Mouse (Mus musculus) stomach, embryonic 14.5 days (tissue): ENCODE results near the gene Fam129c. TPM values are rescaled to one million over a fixed set of nuclear protein-coding genes. Genes with fewer than 3 reads are reported as not detected.

Experiments
- ATAC-seq: fragments of 200-750 bp; cut with Nextera tagmentation; 2 replicates; pipeline ENCODE4 v1.8.0; 2017; ENCODE audit warnings: low read depth, moderate TSS enrichment; ENCODE audit not compliant: insufficient number of reproducible peaks, insufficient read depth, low FRiP score
- H3K27ac ChIP-seq: fragments of 300-500 bp; sonication (generic); 2 replicates; pipeline ENCODE4 v1.5.1; 2014; ENCODE audit warnings: mild to moderate bottlenecking, low read length, moderate library complexity, mixed read lengths
- H3K27me3 ChIP-seq: fragments of 300-500 bp; sonication (generic); 2 replicates; pipeline ENCODE4 v1.6.1; 2014; ENCODE audit warnings: low read length, control low read depth, mixed read lengths; ENCODE audit not compliant: control insufficient read depth, insufficient read depth
- H3K36me3 ChIP-seq: fragments of 300-500 bp; sonication (generic); 2 replicates; pipeline ENCODE4 v1.6.1; 2014; ENCODE audit warnings: mild to moderate bottlenecking, control low read depth, low read length, moderate library complexity, mixed read lengths; ENCODE audit not compliant: control insufficient read depth, insufficient read depth
- H3K4me1 ChIP-seq: fragments of 300-500 bp; sonication (generic); 2 replicates; pipeline ENCODE4 v1.6.1; 2014; ENCODE audit warnings: low read length, control low read depth, mixed read lengths; ENCODE audit not compliant: control insufficient read depth, insufficient read depth
- H3K4me2 ChIP-seq: fragments of 300-500 bp; sonication (generic); replicated peaks from 2 replicates; pipeline ENCODE4 v1.6.1; 2014; ENCODE audit warnings: low read depth, low read length, control low read depth
- H3K4me3 ChIP-seq: fragments of 300-500 bp; sonication (generic); 2 replicates; pipeline ENCODE4 v1.5.1; 2014; ENCODE audit warnings: low read depth, low read length, control low read depth
- H3K9ac ChIP-seq: fragments of 300-500 bp; sonication (generic); replicated peaks from 2 replicates; pipeline ENCODE4 v1.6.1; 2014; ENCODE audit warnings: low read depth, mild to moderate bottlenecking, control low read depth, low read length, moderate library complexity, mixed read lengths
- H3K9me3 ChIP-seq: fragments of 300-500 bp; sonication (generic); 2 replicates; pipeline ENCODE4 v1.6.1; 2016; ENCODE audit warnings: low read depth, low read length, control low read depth; ENCODE audit not compliant: control insufficient read depth
- WGBS: fragments of 180-500 bp; shearing (Covaris S2); extraction: QIAGEN DNeasy Blood & Tissue Kit; methylation state at CpG from one replicate; pipeline ENCODE4 v1.1.7; 2014; 5-methylcytosine and 5-hydroxymethylcytosine counted together
- polyA plus RNA-seq: library from polyadenylated mRNA; unstranded; fragments of >200 nt; fragmentation: Nextera tagmentation; extraction: Ambion mirVana; gene quantifications from 2 replicates; pipeline ENCODE4 v1.2.1, GENCODE M21; 2014

Fam129c gene
- polyA plus RNA-seq, 1 experiment from 2014 or later: 4.5 TPM

DNA sequence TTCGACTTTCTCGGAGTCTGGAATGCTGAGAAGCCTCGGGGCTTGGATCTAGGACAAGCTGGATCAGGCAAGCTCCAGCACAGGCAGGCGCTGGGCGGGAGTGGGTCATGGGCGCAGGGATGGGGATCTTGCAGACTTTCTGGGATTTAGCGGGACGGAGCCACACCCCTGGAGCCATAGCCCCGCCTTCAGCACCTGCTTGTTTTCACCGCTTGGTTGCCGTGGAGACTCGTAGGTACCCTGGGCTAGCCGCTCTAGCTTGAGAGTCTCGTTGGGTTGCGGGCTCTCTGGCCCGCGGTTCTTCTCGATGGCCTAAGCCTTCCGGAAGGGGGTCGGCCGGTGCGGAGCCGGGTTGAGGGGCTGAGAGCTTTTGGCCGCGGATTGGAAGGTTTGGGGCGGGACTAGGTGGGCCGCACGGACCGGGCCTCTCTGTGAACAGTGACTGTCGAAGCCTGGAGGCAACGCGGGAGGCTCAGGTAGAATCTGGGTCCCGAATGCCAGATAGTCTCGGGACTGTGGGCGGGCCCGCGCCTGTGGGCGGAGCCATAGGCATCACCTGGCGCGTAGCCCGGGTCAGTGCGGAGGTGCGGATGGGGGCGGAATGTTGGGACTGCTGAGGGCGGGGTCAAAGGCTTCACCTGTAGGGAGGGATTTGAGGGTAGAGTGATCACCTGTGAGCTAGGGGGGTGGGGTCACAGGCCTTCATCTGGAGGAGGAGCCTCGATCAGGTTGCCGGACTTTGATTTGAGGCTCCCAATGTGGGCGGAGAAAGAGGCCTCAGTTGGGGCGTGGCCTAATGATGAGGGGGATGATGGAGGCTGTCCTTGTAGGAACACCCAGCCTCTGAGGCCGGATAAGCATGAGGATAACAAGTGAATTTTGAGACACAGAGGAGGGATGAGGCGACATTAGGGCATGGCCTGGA, 27.8 kb upstream of the Fam129c start:
- H3K27ac ChIP-seq: peak overlapping the region; percentile 46; the same call in 1 of the 2 replicates
- peak overlapping the region; percentile 36; the same call in 1 of the 2 replicates for H3K9ac ChIP-seq
- peak overlapping the region; percentile 80 for H3K4me2 ChIP-seq
- no peaks in the 10 kb centered on the region for H3K36me3 ChIP-seq
- peak; percentile 80 for ATAC-seq
- under 1% methylated on average over 51 of the region's 51 CpGs for WGBS
- H3K4me1 ChIP-seq: peaks cover 14% of the 10 kb centered on the region
- H3K4me3 ChIP-seq: peak overlapping the region; percentile 41
- H3K9me3 ChIP-seq: no peaks in the 10 kb centered on the region
- no peaks in the 10 kb centered on the region for H3K27me3 ChIP-seq

DNA sequence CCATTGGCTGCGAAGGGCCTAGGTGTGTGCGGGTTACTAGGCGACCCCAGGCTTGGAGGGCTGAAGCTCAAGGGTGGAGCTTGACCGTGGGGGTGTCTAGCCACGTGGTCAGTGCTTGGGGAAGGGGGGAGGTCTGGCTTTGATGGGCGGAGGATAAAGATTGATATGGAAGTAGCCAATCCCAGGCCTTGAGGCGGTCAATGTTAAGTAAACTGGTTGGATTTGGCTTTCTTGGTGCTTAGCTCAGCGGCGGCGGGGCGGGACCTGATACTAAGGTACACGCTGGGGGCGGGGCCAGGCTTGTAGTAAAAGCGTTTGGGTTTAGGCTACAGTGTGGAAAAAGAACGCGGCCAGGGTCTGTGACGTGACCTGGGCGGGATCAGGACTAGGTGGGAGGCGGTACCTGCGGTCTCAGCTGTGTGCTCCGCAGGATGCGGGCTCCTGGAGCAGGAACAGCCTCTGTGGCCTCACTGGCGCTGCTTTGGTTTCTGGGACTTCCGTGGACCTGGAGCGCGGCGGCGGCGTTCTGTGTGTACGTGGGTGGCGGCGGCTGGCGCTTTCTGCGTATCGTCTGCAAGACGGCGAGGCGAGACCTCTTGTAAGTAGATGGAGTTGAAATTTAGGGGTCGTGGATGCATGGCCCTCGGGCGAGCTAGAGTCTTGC, 27.0 kb upstream of the Fam129c start:
- Histone ChIP-seq H3K27me3 (no peaks in the 10 kb centered on the region), H3K4me1 (peaks cover 14% of the 10 kb centered on the region), H3K9me3 (no peaks in the 10 kb centered on the region), H3K9ac (peak overlapping the region; percentile 45), H3K36me3 (no peaks in the 10 kb centered on the region), H3K4me2 (peak overlapping the region; percentile 80), H3K27ac (peak overlapping the region; percentile 35; the same call in 1 of the 2 replicates), H3K4me3 (peak overlapping the region; percentile 41)
- ATAC-seq: peak; percentile 92
- 1% methylated on average over 41 of the region's 41 CpGs for WGBS

- H3K27ac ChIP-seq: no peak overlapping the region
- no peak overlapping the region; the same call in 1 of the 2 replicates for H3K4me2 ChIP-seq
- no peaks in the 10 kb centered on the region for H3K27me3 ChIP-seq
- H3K4me1 ChIP-seq: peaks cover 14% of the 10 kb centered on the region
- no peak overlapping the region for H3K9ac ChIP-seq
- no peak for ATAC-seq
- no peaks in the 10 kb centered on the region for H3K36me3 ChIP-seq
- WGBS: 91% methylated on average over 2 of the region's 2 CpGs
- H3K9me3 ChIP-seq: no peaks in the 10 kb centered on the region
- no peak overlapping the region for H3K4me3 ChIP-seq
Observed at GRCm38 (mm10) chr8:71572077-71572476, 25.4 kb upstream of the Fam129c start.

GRCm38 (mm10) chr8:71572847-71573633, 24.4 kb upstream of the Fam129c start:
- H3K36me3 ChIP-seq: no peaks in the 10 kb centered on the region
- H3K4me3 ChIP-seq: no peak overlapping the region
- 66% methylated on average over 9 of the region's 9 CpGs for WGBS
- H3K4me2 ChIP-seq: no peak overlapping the region
- no peak overlapping the region for H3K9ac ChIP-seq
- H3K4me1 ChIP-seq: peaks cover 14% of the 10 kb centered on the region
- ATAC-seq: no peak
- H3K27me3 ChIP-seq: no peaks in the 10 kb centered on the region
- no peaks in the 10 kb centered on the region for H3K9me3 ChIP-seq
- peak overlapping the region; percentile 13; the same call in 1 of the 2 replicates for H3K27ac ChIP-seq

DNA sequence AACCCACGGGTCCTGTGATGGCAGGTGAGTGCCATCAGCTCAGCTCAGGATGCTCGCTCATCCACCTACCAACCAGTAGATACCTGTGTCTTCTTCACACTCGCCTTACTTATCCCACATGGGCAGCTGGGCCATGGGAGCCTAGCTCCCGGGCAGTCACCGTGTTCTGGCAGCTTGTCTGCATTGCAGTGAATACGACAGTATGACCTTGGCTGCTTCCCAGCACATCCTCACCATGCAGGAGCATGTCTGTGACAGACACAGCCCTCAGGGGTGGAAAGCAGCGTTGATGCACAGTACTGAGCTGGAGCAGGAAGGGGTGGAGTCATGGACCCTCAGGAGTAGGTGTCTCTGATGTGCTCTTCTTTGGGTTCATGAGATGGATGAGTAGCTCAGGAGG, 23.0 kb upstream of the Fam129c start:
- no peak overlapping the region for H3K27ac ChIP-seq
- no peaks in the 10 kb centered on the region for H3K27me3 ChIP-seq
- no peak overlapping the region for H3K4me3 ChIP-seq
- no peak for ATAC-seq
- H3K9ac ChIP-seq: no peak overlapping the region
- H3K36me3 ChIP-seq: no peaks in the 10 kb centered on the region
- WGBS: 78% methylated on average over 7 of the region's 7 CpGs
- peaks cover 6% of the 10 kb centered on the region for H3K4me1 ChIP-seq
- no peak overlapping the region for H3K4me2 ChIP-seq
- H3K9me3 ChIP-seq: no peaks in the 10 kb centered on the region

DNA sequence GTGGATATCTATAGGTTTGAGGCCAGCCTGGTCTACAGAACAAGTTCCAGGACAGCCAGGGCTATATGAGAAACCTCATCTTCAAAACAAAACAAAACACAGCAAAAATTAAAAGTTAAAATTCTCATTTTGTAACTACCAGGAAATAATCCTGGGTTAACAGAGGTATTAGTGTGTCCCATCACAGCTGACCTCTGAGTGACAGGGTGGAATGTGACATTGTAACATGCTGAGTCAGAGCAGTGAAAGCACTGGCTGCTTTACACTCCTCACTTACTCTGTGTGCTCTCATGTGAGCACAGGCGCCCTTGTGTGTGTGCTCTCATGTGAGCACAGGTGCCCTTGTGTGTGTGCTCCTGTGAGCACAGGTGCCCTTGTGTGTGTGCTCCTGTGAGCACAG, 22.4 kb upstream of the Fam129c start:
- 52% methylated on average over 1 of the region's 1 CpGs for WGBS
- H3K36me3 ChIP-seq: no peaks in the 10 kb centered on the region
- no peak overlapping the region for H3K9ac ChIP-seq
- no peak for ATAC-seq
- H3K4me2 ChIP-seq: no peak overlapping the region
- no peaks in the 10 kb centered on the region for H3K9me3 ChIP-seq
- H3K27ac ChIP-seq: no peak overlapping the region
- H3K27me3 ChIP-seq: no peaks in the 10 kb centered on the region
- peaks cover 6% of the 10 kb centered on the region for H3K4me1 ChIP-seq
- no peak overlapping the region for H3K4me3 ChIP-seq

GRCm38 (mm10) chr8:71577856-71578387, 19.5 kb upstream of the Fam129c start:
- no peak for ATAC-seq
- no peaks in the 10 kb centered on the region for H3K9me3 ChIP-seq
- H3K27me3 ChIP-seq: no peaks in the 10 kb centered on the region
- 76% methylated on average over 4 of the region's 4 CpGs for WGBS
- H3K4me2 ChIP-seq: no peak overlapping the region
- H3K36me3 ChIP-seq: no peaks in the 10 kb centered on the region; the same call in 1 of the 2 replicates
- no peaks in the 10 kb centered on the region for H3K4me1 ChIP-seq
- H3K9ac ChIP-seq: no peak overlapping the region
- no peak overlapping the region for H3K27ac ChIP-seq
- H3K4me3 ChIP-seq: no peak overlapping the region

DNA sequence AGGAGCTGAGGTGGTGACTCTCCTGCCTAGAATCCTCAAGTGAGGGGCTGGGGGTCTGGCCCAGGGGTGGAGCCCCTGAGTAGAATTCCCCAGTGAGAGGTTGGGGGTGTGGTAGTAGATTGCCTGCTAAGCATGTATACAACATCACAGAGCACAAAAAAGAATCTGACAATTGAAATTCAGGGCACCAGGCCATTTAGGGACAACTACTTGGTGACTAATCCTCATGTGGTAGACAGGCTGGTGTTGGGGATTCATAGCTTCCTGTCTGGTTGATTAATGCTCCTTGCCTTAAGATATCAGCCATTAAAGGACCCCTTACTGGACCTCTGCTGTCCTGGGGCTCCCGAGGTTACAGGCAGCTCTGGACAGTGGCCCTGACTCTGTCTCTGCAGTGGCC, 18.4 kb upstream of the Fam129c start:
- Histone ChIP-seq H3K4me1 (no peaks in the 10 kb centered on the region), H3K27ac (no peak overlapping the region), H3K27me3 (no peaks in the 10 kb centered on the region), H3K9ac (no peak overlapping the region), H3K36me3 (no peaks in the 10 kb centered on the region; the same call in 1 of the 2 replicates), H3K4me3 (no peak overlapping the region), H3K4me2 (no peak overlapping the region), H3K9me3 (no peaks in the 10 kb centered on the region)
- no peak for ATAC-seq
- 50% methylated on average over 1 of the region's 1 CpGs for WGBS
